Mouse (Mus musculus): ENCODE results near the gene Slc7a7. TPM values are rescaled to one million over a fixed set of nuclear protein-coding genes. Genes with fewer than 3 reads are reported as not detected.

Gene Slc7a7
- polyA plus RNA-seq (2012; rRNA removed) = 7.8 and 8.7 TPM in 2 replicates
- 4.9 and 6.2 TPM in 2 replicates for polyA plus RNA-seq (2014; fragmentation: Nextera tagmentation; extraction: Ambion mirVana)

- Histone ChIP-seq H3K9me3 (ENCODE audit: control insufficient read depth, low read length) (no peaks in the 10 kb centered on the region), H3K36me3 (replicated peaks; ENCODE audit: control insufficient read depth, insufficient read depth, low read depth) (no peaks in the 10 kb centered on the region), H3K4me1 (replicated peaks; ENCODE audit: control insufficient read depth in 2 of 2, insufficient read depth in 2 of 2, low read length in 1 of 2) (peaks cover 0 to 16% of the 10 kb centered on the region in 2 experiments; a peak in 3 of 4 replicates), H3K4me2 (ENCODE audit: low read depth) (peak within 1 kb of the TSS; percentile 55), H3K9ac (replicated peaks) (peak within 1 kb of the TSS; percentile 47), H3K27ac (no peak within 1 kb of the TSS), H3K27me3 (ENCODE audit: control insufficient read depth, insufficient read depth, low read length) (no peaks in the 10 kb centered on the region), H3K4me3 (ENCODE audit: insufficient read depth in 1 of 2, low read depth in 2 of 2, low read length in 2 of 2) (peak within 1 kb of the TSS; percentile 23 to 39)
- WGBS (ENCODE audit: insufficient replicate concordance) = 3% methylated on average over 19 of the region's 19 CpGs
- DNase-seq (ENCODE audit: low read depth in 3 of 3, low spot score in 3 of 3) (peak; percentile 52 to 69 (median 57)), ATAC-seq (ENCODE audit: insufficient read depth) (peak; percentile 61)
- peak; percentile 70 for TF ChIP-seq CTCF (IDR thresholded peaks at IDR 0.05; ENCODE audit: low read depth)
- no peak for TF ChIP-seq EP300 (IDR thresholded peaks at IDR 0.05; ENCODE audit: low read depth)
These were observed at the start of gene Slc7a7 for GRCm38 (mm10) chr14:54417623-54418081. TSS of gene Slc7a7 (minus strand) at chr14:54417780.

- DNase-seq (ENCODE audit: low read depth in 3 of 3, low spot score in 3 of 3) = peak; percentile 71 to 79 (median 71)
- TF ChIP-seq CTCF (IDR thresholded peaks at IDR 0.05; ENCODE audit: low read depth) (peak; percentile 88), EP300 (IDR thresholded peaks at IDR 0.05; ENCODE audit: low read depth) (no peak)
- Histone ChIP-seq H3K4me2 (ENCODE audit: low read depth) (peak overlapping the region; percentile 70), H3K9me3 (ENCODE audit: control insufficient read depth, low read length) (no peaks in the 10 kb centered on the region), H3K27me3 (ENCODE audit: control insufficient read depth, insufficient read depth, low read length) (no peaks in the 10 kb centered on the region), H3K4me3 (ENCODE audit: insufficient read depth in 1 of 2, low read depth in 2 of 2, low read length in 2 of 2) (peak overlapping the region; percentile 71 to 95), H3K36me3 (replicated peaks; ENCODE audit: control insufficient read depth, insufficient read depth, low read depth) (peaks cover 20% of the 10 kb centered on the region), H3K4me1 (replicated peaks; ENCODE audit: control insufficient read depth in 2 of 2, insufficient read depth in 2 of 2, low read length in 1 of 2) (peaks cover 13 to 14% of the 10 kb centered on the region in 2 experiments), H3K9ac (replicated peaks) (peak overlapping the region; percentile 84), H3K27ac (peak overlapping the region; percentile 75)
- under 1% methylated on average over 53 of the region's 57 CpGs for WGBS (ENCODE audit: insufficient replicate concordance)
- peak; percentile 74 for ATAC-seq (ENCODE audit: insufficient read depth)
These were observed 46.9 kb upstream of the Slc7a7 start for GRCm38 (mm10) chr14:54464293-54465005.

- under 1% methylated on average over 35 of the region's 35 CpGs for WGBS (ENCODE audit: insufficient replicate concordance)
- Histone ChIP-seq H3K27ac (peak within 1 kb of the TSS; percentile 76), H3K9ac (replicated peaks) (peak within 1 kb of the TSS; percentile 84), H3K27me3 (ENCODE audit: control insufficient read depth, insufficient read depth, low read length) (no peaks in the 10 kb centered on the region), H3K4me3 (ENCODE audit: insufficient read depth in 1 of 2, low read depth in 2 of 2, low read length in 2 of 2) (peak within 1 kb of the TSS; percentile 71 to 95), H3K4me1 (replicated peaks; ENCODE audit: control insufficient read depth in 2 of 2, insufficient read depth in 2 of 2, low read length in 1 of 2) (peaks cover 13 to 14% of the 10 kb centered on the region in 2 experiments), H3K36me3 (replicated peaks; ENCODE audit: control insufficient read depth, insufficient read depth, low read depth) (peaks cover 16% of the 10 kb centered on the region), H3K9me3 (ENCODE audit: control insufficient read depth, low read length) (no peaks in the 10 kb centered on the region), H3K4me2 (ENCODE audit: low read depth) (peak within 1 kb of the TSS; percentile 70)
- TF ChIP-seq CTCF (IDR thresholded peaks at IDR 0.05; ENCODE audit: low read depth) = no peak
- no peak for TF ChIP-seq EP300 (IDR thresholded peaks at IDR 0.05; ENCODE audit: low read depth)
- peak; percentile 87 for ATAC-seq (ENCODE audit: insufficient read depth)
- DNase-seq (ENCODE audit: low read depth in 3 of 3, low spot score in 3 of 3) = peak; percentile 83 to 88 (median 84)
These were observed 46.3 kb upstream of the Slc7a7 start, which contains the start of gene Lrp10 for GRCm38 (mm10) chr14:54463959-54464292. TSS of gene Lrp10 (plus strand) at chr14:54464137.

GRCm38 (mm10) chr14:54463108-54463958 lies 45.8 kb upstream of the Slc7a7 start:
- Histone ChIP-seq H3K4me2 (ENCODE audit: low read depth) (peak overlapping the region; percentile 70), H3K9ac (replicated peaks) (peak overlapping the region; percentile 84), H3K36me3 (replicated peaks; ENCODE audit: control insufficient read depth, insufficient read depth, low read depth) (peaks cover 11% of the 10 kb centered on the region), H3K9me3 (ENCODE audit: control insufficient read depth, low read length) (no peaks in the 10 kb centered on the region), H3K4me1 (replicated peaks; ENCODE audit: control insufficient read depth in 2 of 2, insufficient read depth in 2 of 2, low read length in 1 of 2) (peaks cover 13 to 14% of the 10 kb centered on the region in 2 experiments), H3K27ac (peak overlapping the region; percentile 76), H3K27me3 (ENCODE audit: control insufficient read depth, insufficient read depth, low read length) (no peaks in the 10 kb centered on the region), H3K4me3 (ENCODE audit: insufficient read depth in 1 of 2, low read depth in 2 of 2, low read length in 2 of 2) (peak overlapping the region; percentile 71 to 95)
- WGBS (ENCODE audit: insufficient replicate concordance) = 10% methylated on average over 12 of the region's 12 CpGs
- TF ChIP-seq CTCF (IDR thresholded peaks at IDR 0.05; ENCODE audit: low read depth) (no peak), EP300 (IDR thresholded peaks at IDR 0.05; ENCODE audit: low read depth) (no peak)
- no peak for DNase-seq (ENCODE audit: low read depth in 3 of 3, low spot score in 3 of 3)
- peak; percentile 40 for ATAC-seq (ENCODE audit: insufficient read depth)

Data from liver, embryonic 14.5 days (tissue).